Comparison of ENCODE assay signal across 20 mouse cellular contexts in genomic region chr14:73470593-73470992, GRCm38 (mm10). TPM values are rescaled to one million over a fixed set of nuclear protein-coding genes. Genes with fewer than 3 reads are reported as not detected.
DNase-seq lines count a peak whose midpoint lies in the region; ATAC-seq and TF ChIP-seq lines count a peak whose summit lies in the region.
"Had no signal": no experiment of that assay in that cellular context is flagged by ENCODE, and none has a peak within 500 bp of the region (broad histone marks: within the 10 kb centered on the region; RNA-seq: fewer than 3 reads in every experiment).

No protein-coding gene starts in this region.

- H3K4me1 ChIP-seq in embryonic facial prominence, embryonic 14.5 days (ENCODE audit: control insufficient read depth, insufficient read depth, low read length): peaks cover 14% of the 10 kb centered on the region
- peaks cover 9% of the 10 kb centered on the region; the same call in 1 of the 2 replicates for H3K4me1 ChIP-seq in embryonic facial prominence, embryonic 10.5 days
- peaks cover 11% of the 10 kb centered on the region for H3K4me1 ChIP-seq in stomach, embryonic 16.5 days (ENCODE audit: control insufficient read depth, insufficient read depth, low read length)
- H3K4me1 ChIP-seq in stomach, postnatal 0 days (replicated peaks; ENCODE audit: control insufficient read depth, insufficient read depth): no peaks in the 10 kb centered on the region; the same call in 1 of the 2 replicates
- H3K4me1 ChIP-seq in forebrain, embryonic 12.5 days: peaks cover 22% of the 10 kb centered on the region; the same call in 1 of the 2 replicates
- H3K4me1 ChIP-seq in forebrain, embryonic 16.5 days (replicated peaks; ENCODE audit: control insufficient read depth, insufficient read depth, low read length): peaks cover 12% of the 10 kb centered on the region

- ATAC-seq in embryonic facial prominence, embryonic 14.5 days (ENCODE audit: low read depth): no peak
- ATAC-seq in stomach, embryonic 16.5 days (ENCODE audit: insufficient read depth, low FRiP score): peak; percentile 35; the same call in 1 of the 2 replicates
- ATAC-seq in stomach, postnatal 0 days (ENCODE audit: low FRiP score, low TSS enrichment): no peak
- no peak for ATAC-seq in forebrain, embryonic 12.5 days (ENCODE audit: low FRiP score)
- no peak for ATAC-seq in forebrain, embryonic 16.5 days
- ATAC-seq: forebrain, embryonic 15.5 days; hindbrain, embryonic 16.5 days; intestine, postnatal 0 days; midbrain, embryonic 13.5 days had no signal

- DNase-seq in embryonic facial prominence, embryonic 14.5 days (ENCODE audit: low spot score): peak; percentile 40
- DNase-seq in embryonic facial prominence, embryonic 10.5 days (ENCODE audit: low spot score): no peak
- DNase-seq in stomach, postnatal 0 days (ENCODE audit: low spot score): no peak
- DNase-seq in lung, postnatal 14 days: peak; percentile 15
- peak; percentile 46 for DNase-seq in thymus, postnatal 4 days
- DNase-seq: adrenal gland, postnatal 36 days; cerebellum, adult 8-10 months; heart, adult 18-20 months; heart, postnatal 4 days; kidney, postnatal 10 days had no signal

- no peak for TF ChIP-seq EP300 in stomach, postnatal 0 days (optimal IDR thresholded peaks at IDR 0.05)

- TF ChIP-seq CTCF in stomach, postnatal 0 days (IDR thresholded peaks at IDR 0.05; ENCODE audit: low read depth): no peak

- no peak overlapping the region for H3K9ac ChIP-seq in embryonic facial prominence, embryonic 14.5 days (ENCODE audit: low read depth, low read length)
- no peak overlapping the region for H3K9ac ChIP-seq in stomach, embryonic 16.5 days (ENCODE audit: low read length)
- H3K9ac ChIP-seq in stomach, postnatal 0 days (ENCODE audit: low read length): no peak overlapping the region
- no peak overlapping the region for H3K9ac ChIP-seq in forebrain, embryonic 12.5 days
- no peak overlapping the region for H3K9ac ChIP-seq in forebrain, embryonic 16.5 days (replicated peaks; ENCODE audit: low read depth, low read length)
- H3K9ac ChIP-seq: forebrain, embryonic 15.5 days; midbrain, embryonic 13.5 days; neural tube, embryonic 15.5 days had no signal

- no peak overlapping the region; the same call in 1 of the 2 replicates for H3K27ac ChIP-seq in embryonic facial prominence, embryonic 14.5 days (replicated peaks; ENCODE audit: low read depth, low read length)
- no peak overlapping the region for H3K27ac ChIP-seq in embryonic facial prominence, embryonic 10.5 days (replicated peaks)
- peak overlapping the region; percentile 9; the same call in 1 of the 2 replicates for H3K27ac ChIP-seq in stomach, embryonic 16.5 days (ENCODE audit: low read length)
- H3K27ac ChIP-seq in stomach, postnatal 0 days (replicated peaks): no peak overlapping the region
- H3K27ac ChIP-seq in forebrain, embryonic 12.5 days: no peak overlapping the region
- no peak overlapping the region for H3K27ac ChIP-seq in forebrain, embryonic 16.5 days (ENCODE audit: low read length)
- H3K27ac ChIP-seq: forebrain, embryonic 15.5 days; midbrain, embryonic 13.5 days; neural tube, embryonic 15.5 days had no signal

- no peaks in the 10 kb centered on the region for H3K9me3 ChIP-seq in embryonic facial prominence, embryonic 14.5 days (ENCODE audit: control insufficient read depth, low read length)
- no peaks in the 10 kb centered on the region for H3K9me3 ChIP-seq in embryonic facial prominence, embryonic 10.5 days
- no peaks in the 10 kb centered on the region for H3K9me3 ChIP-seq in stomach, embryonic 16.5 days (replicated peaks; ENCODE audit: control insufficient read depth, low read length)
- no peaks in the 10 kb centered on the region for H3K9me3 ChIP-seq in stomach, postnatal 0 days (ENCODE audit: control insufficient read depth, low read length)
- no peaks in the 10 kb centered on the region for H3K9me3 ChIP-seq in forebrain, embryonic 12.5 days
- H3K9me3 ChIP-seq in forebrain, embryonic 16.5 days (ENCODE audit: control insufficient read depth, low read length): no peaks in the 10 kb centered on the region
- H3K9me3 ChIP-seq: forebrain, embryonic 15.5 days; midbrain, embryonic 13.5 days; neural tube, embryonic 15.5 days had no signal

- H3K27me3 ChIP-seq in embryonic facial prominence, embryonic 14.5 days (replicated peaks; ENCODE audit: control insufficient read depth, insufficient read depth, low read length): no peaks in the 10 kb centered on the region
- no peaks in the 10 kb centered on the region for H3K27me3 ChIP-seq in embryonic facial prominence, embryonic 10.5 days (replicated peaks; ENCODE audit: low read depth, poor library complexity, severe bottlenecking)
- no peaks in the 10 kb centered on the region for H3K27me3 ChIP-seq in stomach, embryonic 16.5 days (ENCODE audit: control insufficient read depth, insufficient read depth, low read length)
- H3K27me3 ChIP-seq in stomach, postnatal 0 days (ENCODE audit: control insufficient read depth, insufficient read depth, low read length): no peaks in the 10 kb centered on the region
- H3K27me3 ChIP-seq in forebrain, embryonic 12.5 days: no peaks in the 10 kb centered on the region
- no peaks in the 10 kb centered on the region for H3K27me3 ChIP-seq in forebrain, embryonic 16.5 days (replicated peaks; ENCODE audit: control insufficient read depth, insufficient read depth, low read length)
- H3K27me3 ChIP-seq: forebrain, embryonic 15.5 days; midbrain, embryonic 13.5 days; neural tube, embryonic 15.5 days had no signal

- WGBS in embryonic facial prominence, embryonic 14.5 days: 69% methylated on average over 8 of the region's 8 CpGs
- 82% methylated on average over 8 of the region's 8 CpGs for WGBS in embryonic facial prominence, embryonic 10.5 days
- WGBS in stomach, embryonic 16.5 days: 57% methylated on average over 8 of the region's 8 CpGs
- WGBS in stomach, postnatal 0 days: 49% methylated on average over 8 of the region's 8 CpGs
- 81% methylated on average over 8 of the region's 8 CpGs for WGBS in forebrain, embryonic 12.5 days
- WGBS in forebrain, embryonic 16.5 days: 69% methylated on average over 8 of the region's 8 CpGs

- no peak overlapping the region for H3K4me2 ChIP-seq in embryonic facial prominence, embryonic 14.5 days (ENCODE audit: low read depth, low read length)
- no peak overlapping the region for H3K4me2 ChIP-seq in stomach, embryonic 16.5 days (ENCODE audit: low read depth, low read length)
- no peak overlapping the region for H3K4me2 ChIP-seq in stomach, postnatal 0 days (replicated peaks; ENCODE audit: low read depth)
- H3K4me2 ChIP-seq in forebrain, embryonic 12.5 days: no peak overlapping the region
- H3K4me2 ChIP-seq in forebrain, embryonic 16.5 days (ENCODE audit: low read length): no peak overlapping the region
- H3K4me2 ChIP-seq: forebrain, embryonic 15.5 days; liver, embryonic 11.5 days; midbrain, embryonic 13.5 days; neural tube, embryonic 15.5 days had no signal

- H3K36me3 ChIP-seq in embryonic facial prominence, embryonic 14.5 days (ENCODE audit: control insufficient read depth, insufficient read depth, low read length): no peaks in the 10 kb centered on the region
- H3K36me3 ChIP-seq in embryonic facial prominence, embryonic 10.5 days (replicated peaks): no peaks in the 10 kb centered on the region
- no peaks in the 10 kb centered on the region for H3K36me3 ChIP-seq in stomach, embryonic 16.5 days (ENCODE audit: control insufficient read depth, insufficient read depth, low read length)
- H3K36me3 ChIP-seq in stomach, postnatal 0 days (ENCODE audit: control insufficient read depth, insufficient read depth, low read length): no peaks in the 10 kb centered on the region
- H3K36me3 ChIP-seq in forebrain, embryonic 12.5 days (replicated peaks): no peaks in the 10 kb centered on the region
- H3K36me3 ChIP-seq in forebrain, embryonic 16.5 days (ENCODE audit: control insufficient read depth, insufficient read depth): no peaks in the 10 kb centered on the region
- H3K36me3 ChIP-seq: forebrain, embryonic 15.5 days; midbrain, embryonic 13.5 days; neural tube, embryonic 15.5 days had no signal

- H3K4me3 ChIP-seq in embryonic facial prominence, embryonic 14.5 days (ENCODE audit: low read depth, low read length): no peak overlapping the region
- no peak overlapping the region for H3K4me3 ChIP-seq in embryonic facial prominence, embryonic 10.5 days
- no peak overlapping the region for H3K4me3 ChIP-seq in stomach, embryonic 16.5 days (replicated peaks; ENCODE audit: low read length)
- no peak overlapping the region for H3K4me3 ChIP-seq in stomach, postnatal 0 days (ENCODE audit: low read depth, low read length)
- no peak overlapping the region for H3K4me3 ChIP-seq in forebrain, embryonic 12.5 days (replicated peaks)
- H3K4me3 ChIP-seq in forebrain, embryonic 16.5 days (replicated peaks; ENCODE audit: low read length): no peak overlapping the region
- H3K4me3 ChIP-seq: forebrain, embryonic 15.5 days; midbrain, embryonic 13.5 days; myocyte; neural tube, embryonic 15.5 days had no signal

RNA-seq across cellular contexts. Expression of gene Med4, which starts 39.2 kb away (rescaled TPM):
- 72.9 and 73.5 TPM in 2 replicates for polyA plus RNA-seq in embryonic facial prominence, embryonic 14.5 days (2014; fragmentation: Nextera tagmentation; extraction: Ambion mirVana)
- polyA plus RNA-seq in embryonic facial prominence, embryonic 10.5 days (2016; fragmentation: Nextera tagmentation; extraction: Ambion mirVana): 118 and 122 TPM in 2 replicates
- 68.3 and 68.6 TPM in 2 replicates for polyA plus RNA-seq in stomach, embryonic 16.5 days (2015; fragmentation: Nextera tagmentation; extraction: Ambion mirVana)
- 39.4 and 39.5 TPM in 2 replicates for polyA plus RNA-seq in stomach, postnatal 0 days (2015; fragmentation: Nextera tagmentation; extraction: Ambion mirVana)
- polyA plus RNA-seq in forebrain, embryonic 12.5 days (2016; fragmentation: Nextera tagmentation; extraction: Ambion mirVana): 98.8 and 100 TPM in 2 replicates
- 106 and 110 TPM in 2 replicates for polyA plus RNA-seq in forebrain, embryonic 16.5 days (2015; fragmentation: Nextera tagmentation; extraction: Ambion mirVana)

RNA-seq across cellular contexts. Expression of gene Sucla2, which starts 54.5 kb away (rescaled TPM):
- 121 and 127 TPM in 2 replicates for polyA plus RNA-seq in embryonic facial prominence, embryonic 14.5 days (2014; fragmentation: Nextera tagmentation; extraction: Ambion mirVana)
- 101 TPM in 2 replicates for polyA plus RNA-seq in embryonic facial prominence, embryonic 10.5 days (2016; fragmentation: Nextera tagmentation; extraction: Ambion mirVana)
- polyA plus RNA-seq in stomach, embryonic 16.5 days (2015; fragmentation: Nextera tagmentation; extraction: Ambion mirVana): 106 and 122 TPM in 2 replicates
- 98.9 and 101 TPM in 2 replicates for polyA plus RNA-seq in stomach, postnatal 0 days (2015; fragmentation: Nextera tagmentation; extraction: Ambion mirVana)
- polyA plus RNA-seq in forebrain, embryonic 12.5 days (2016; fragmentation: Nextera tagmentation; extraction: Ambion mirVana): 100 and 108 TPM in 2 replicates
- 108 and 110 TPM in 2 replicates for polyA plus RNA-seq in forebrain, embryonic 16.5 days (2015; fragmentation: Nextera tagmentation; extraction: Ambion mirVana)

Comparison
In these comparisons a context has a peak if more than half of its experiments do, and no peak if none do; other contexts are left out.
1. DNase-seq: peak in embryonic facial prominence, embryonic 14.5 days (single experiment), lung, postnatal 14 days (single experiment) and thymus, postnatal 4 days (single experiment); none in embryonic facial prominence, embryonic 10.5 days (single experiment) and stomach, postnatal 0 days (single experiment).